Mouse (Mus musculus) midbrain, embryonic 16.5 days (tissue): ENCODE data around the gene Ston2. TPM values are rescaled to one million over a fixed set of nuclear protein-coding genes. Genes with fewer than 3 reads are reported as not detected.

Experiments
- ATAC-seq: fragments of 200-750 bp; cut with Nextera tagmentation; 2 replicates; pipeline ENCODE4 v1.8.0; 2017; ENCODE audit warnings: moderate TSS enrichment
- H3K27ac ChIP-seq: fragments of 300-500 bp; sonication (generic); 2 replicates; pipeline ENCODE4 v1.5.1; 2014; ENCODE audit warnings: mild to moderate bottlenecking, low read length, mixed read lengths
- H3K27me3 ChIP-seq: fragments of 300-500 bp; sonication (generic); 2 replicates; pipeline ENCODE4 v1.6.1; 2014; ENCODE audit warnings: low read depth, low read length, mixed read lengths; ENCODE audit not compliant: control insufficient read depth, insufficient read depth
- H3K36me3 ChIP-seq: fragments of 300-500 bp; sonication (generic); 2 replicates; pipeline ENCODE4 v1.6.1; 2014; ENCODE audit warnings: mild to moderate bottlenecking, low read length, moderate library complexity, mixed read lengths; ENCODE audit not compliant: control insufficient read depth, insufficient read depth
- H3K4me1 ChIP-seq: fragments of 300-500 bp; sonication (generic); 2 replicates; pipeline ENCODE4 v1.6.1; 2014; ENCODE audit warnings: mild to moderate bottlenecking, low read length, mixed read lengths; ENCODE audit not compliant: control insufficient read depth, insufficient read depth
- H3K4me2 ChIP-seq: fragments of 300-500 bp; sonication (generic); 2 replicates; pipeline ENCODE4 v1.6.1; 2014; ENCODE audit warnings: mild to moderate bottlenecking, low read length, mixed read lengths
- H3K4me3 ChIP-seq: fragments of 300-500 bp; sonication (generic); 2 replicates; pipeline ENCODE4 v1.5.1; 2014; ENCODE audit warnings: low read depth, mild to moderate bottlenecking, low read length, moderate library complexity, mixed read lengths
- H3K9ac ChIP-seq: fragments of 300-500 bp; sonication (generic); 2 replicates; pipeline ENCODE4 v1.6.1; 2014; ENCODE audit warnings: low read depth, low read length, mixed read lengths
- H3K9me3 ChIP-seq: fragments of 300-500 bp; sonication (generic); replicated peaks from 2 replicates; pipeline ENCODE4 v1.6.1; 2014; ENCODE audit warnings: mild to moderate bottlenecking, low read length, mixed read lengths; ENCODE audit not compliant: control insufficient read depth, poor library complexity, severe bottlenecking
- WGBS: fragments of 180-500 bp; shearing (Covaris S2); extraction: QIAGEN DNeasy Blood & Tissue Kit; methylation state at CpG from one replicate; pipeline ENCODE4 v1.1.7; 2014; 5-methylcytosine and 5-hydroxymethylcytosine counted together
- polyA plus RNA-seq: library from polyadenylated mRNA; unstranded; fragments of >200 nt; fragmentation: Nextera tagmentation; extraction: Ambion mirVana; gene quantifications from 2 replicates; pipeline ENCODE4 v1.2.1, GENCODE M21; 2015

Gene Ston2
- polyA plus RNA-seq, 1 experiment from 2014 or later: 5.2 TPM

GRCm38 (mm10) chr12:91808911-91809310 is 20.7 kb upstream of the Ston2 start:
- Histone ChIP-seq H3K27ac (no peak overlapping the region), H3K4me3 (no peak overlapping the region), H3K27me3 (no peaks in the 10 kb centered on the region), H3K4me2 (no peak overlapping the region), H3K36me3 (peaks cover 41% of the 10 kb centered on the region), H3K9me3 (no peaks in the 10 kb centered on the region), H3K9ac (no peak overlapping the region), H3K4me1 (no peaks in the 10 kb centered on the region)
- ATAC-seq: no peak
- WGBS: 94% methylated on average over 8 of the region's 8 CpGs

- H3K4me1 ChIP-seq: no peaks in the 10 kb centered on the region
- ATAC-seq: no peak
- no peak overlapping the region for H3K4me3 ChIP-seq
- peaks cover 35% of the 10 kb centered on the region for H3K36me3 ChIP-seq
- H3K27ac ChIP-seq: no peak overlapping the region
- no peak overlapping the region for H3K9ac ChIP-seq
- no peak overlapping the region for H3K4me2 ChIP-seq
- no peaks in the 10 kb centered on the region for H3K9me3 ChIP-seq
- H3K27me3 ChIP-seq: no peaks in the 10 kb centered on the region
- 92% methylated on average over 6 of the region's 6 CpGs for WGBS
Measured at GRCm38 (mm10) chr12:91807761-91808160, 19.6 kb upstream of the Ston2 start.

- H3K36me3 ChIP-seq: peaks cover 32% of the 10 kb centered on the region
- 93% methylated on average over 11 of the region's 11 CpGs for WGBS
Measured at GRCm38 (mm10) chr12:91807095-91807494, 18.9 kb upstream of the Ston2 start.

GRCm38 (mm10) chr12:91804262-91804661 is 16.1 kb upstream of the Ston2 start:
- H3K4me3 ChIP-seq: no peak overlapping the region
- no peaks in the 10 kb centered on the region for H3K4me1 ChIP-seq
- no peak overlapping the region for H3K27ac ChIP-seq
- no peak for ATAC-seq
- H3K27me3 ChIP-seq: no peaks in the 10 kb centered on the region
- WGBS: 84% methylated on average over 3 of the region's 3 CpGs
- no peaks in the 10 kb centered on the region for H3K9me3 ChIP-seq
- H3K36me3 ChIP-seq: peaks cover 14% of the 10 kb centered on the region
- no peak overlapping the region for H3K4me2 ChIP-seq
- no peak overlapping the region for H3K9ac ChIP-seq

More at GRCm38 (mm10) chr12:91807095-91807494, 18.9 kb upstream of the Ston2 start:
- H3K4me1 ChIP-seq: no peaks in the 10 kb centered on the region
- no peak overlapping the region for H3K27ac ChIP-seq
- H3K4me3 ChIP-seq: no peak overlapping the region
- no peaks in the 10 kb centered on the region for H3K9me3 ChIP-seq
- no peak overlapping the region for H3K9ac ChIP-seq
- H3K4me2 ChIP-seq: no peak overlapping the region
- H3K27me3 ChIP-seq: no peaks in the 10 kb centered on the region
- no peak for ATAC-seq

- H3K27ac ChIP-seq: no peak overlapping the region
- no peaks in the 10 kb centered on the region for H3K27me3 ChIP-seq
- H3K4me1 ChIP-seq: no peaks in the 10 kb centered on the region
- H3K4me3 ChIP-seq: no peak overlapping the region
- no peak overlapping the region for H3K9ac ChIP-seq
- H3K4me2 ChIP-seq: no peak overlapping the region
- no peaks in the 10 kb centered on the region for H3K9me3 ChIP-seq
- peaks cover 7% of the 10 kb centered on the region; the same call in 1 of the 2 replicates for H3K36me3 ChIP-seq
- WGBS: 71% methylated on average over 13 of the region's 13 CpGs
- ATAC-seq: no peak
Measured at GRCm38 (mm10) chr12:91803207-91803932, 15.2 kb upstream of the Ston2 start.

GRCm38 (mm10) chr12:91802586-91803206 is 14.5 kb upstream of the Ston2 start:
- Histone ChIP-seq H3K27me3 (no peaks in the 10 kb centered on the region), H3K36me3 (peaks cover under 1% of the 10 kb centered on the region; the same call in 1 of the 2 replicates), H3K4me3 (no peak overlapping the region), H3K27ac (no peak overlapping the region), H3K9me3 (no peaks in the 10 kb centered on the region), H3K9ac (no peak overlapping the region), H3K4me2 (no peak overlapping the region), H3K4me1 (no peaks in the 10 kb centered on the region)
- WGBS: 75% methylated on average over 12 of the region's 12 CpGs
- ATAC-seq: no peak

- WGBS: 59% methylated on average over 6 of the region's 6 CpGs
- no peaks in the 10 kb centered on the region for H3K27me3 ChIP-seq
- H3K36me3 ChIP-seq: no peaks in the 10 kb centered on the region
- no peaks in the 10 kb centered on the region for H3K4me1 ChIP-seq
- no peaks in the 10 kb centered on the region for H3K9me3 ChIP-seq
- no peak overlapping the region for H3K4me2 ChIP-seq
- H3K9ac ChIP-seq: no peak overlapping the region
- no peak for ATAC-seq
- H3K27ac ChIP-seq: no peak overlapping the region
- H3K4me3 ChIP-seq: no peak overlapping the region
Measured at GRCm38 (mm10) chr12:91800861-91801385, 12.7 kb upstream of the Ston2 start.

GRCm38 (mm10) chr12:91799821-91800335 is 11.7 kb upstream of the Ston2 start:
- WGBS: 76% methylated on average over 12 of the region's 12 CpGs
- no peak overlapping the region for H3K4me2 ChIP-seq
- no peaks in the 10 kb centered on the region for H3K4me1 ChIP-seq
- no peak overlapping the region for H3K9ac ChIP-seq
- H3K36me3 ChIP-seq: no peaks in the 10 kb centered on the region
- no peak overlapping the region for H3K27ac ChIP-seq
- ATAC-seq: no peak
- no peaks in the 10 kb centered on the region for H3K27me3 ChIP-seq
- H3K9me3 ChIP-seq: no peaks in the 10 kb centered on the region
- H3K4me3 ChIP-seq: no peak overlapping the region

GRCm38 (mm10) chr12:91799379-91799773 is 11.2 kb upstream of the Ston2 start:
- H3K36me3 ChIP-seq: no peaks in the 10 kb centered on the region
- H3K4me3 ChIP-seq: no peak overlapping the region
- no peak for ATAC-seq
- WGBS: 25% methylated on average over 6 of the region's 6 CpGs
- no peak overlapping the region for H3K4me2 ChIP-seq
- H3K9ac ChIP-seq: no peak overlapping the region
- no peak overlapping the region for H3K27ac ChIP-seq
- H3K4me1 ChIP-seq: no peaks in the 10 kb centered on the region
- no peaks in the 10 kb centered on the region for H3K27me3 ChIP-seq
- no peaks in the 10 kb centered on the region for H3K9me3 ChIP-seq
